Mouse (Mus musculus): Measurements from ENCODE around the gene Slain1.

DNA sequence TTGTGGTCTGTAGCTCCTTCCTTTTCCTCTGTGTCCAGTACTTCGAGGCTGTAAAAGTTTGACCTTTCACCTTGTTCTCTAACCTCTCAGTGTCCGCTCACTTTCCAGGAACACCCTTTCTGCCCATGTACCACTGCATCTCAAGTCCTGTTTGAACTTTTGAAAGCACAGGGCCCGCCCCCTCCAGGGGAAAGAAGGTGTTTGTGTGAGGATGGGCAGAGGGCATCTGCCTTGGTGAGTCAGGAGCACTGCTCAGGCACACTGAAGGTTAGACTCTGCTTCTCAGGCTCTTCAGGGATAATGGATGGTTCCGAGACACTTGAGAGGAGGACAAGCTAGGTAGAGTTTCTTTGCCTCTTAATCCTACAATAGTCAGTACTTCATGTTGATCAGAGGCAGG, 7.8 kb downstream of the Slain1 start:
- TF ChIP-seq EP300 (IDR thresholded peaks at IDR 0.05; ENCODE audit: insufficient read depth, low read depth, low read length), result no peak
- TF ChIP-seq CTCF (IDR thresholded peaks at IDR 0.05; ENCODE audit: low read depth, low read length), result no peak
- TF ChIP-seq POLR2A (IDR thresholded peaks at IDR 0.05; ENCODE audit: insufficient read depth, low read length), result no peak
